Mouse (Mus musculus): ENCODE measurements at regions not wholly inside any gene's neighbourhood (a gene's known extent, or its start where the extent isn't known, plus 50 kb on each side); places are given as distances from the start of the nearest gene placed in this dataset.

- no peak for TF ChIP-seq CTCF (IDR thresholded peaks at IDR 0.05; ENCODE audit: extremely low read depth, insufficient read length, insufficient replicate concordance, low read depth, low read length)
- no peak for TF ChIP-seq POLR2A (IDR thresholded peaks at IDR 0.05; ENCODE audit: low read depth, low read length)
These were observed 55.4 kb upstream of the Fam84a start for GRCm38 (mm10) chr12:14207288-14207687.
